ENCODE assay signal across 14 mouse cellular contexts in genomic region chr13:91915192-91915581, GRCm38 (mm10). TPM values are rescaled to one million over a fixed set of nuclear protein-coding genes. Genes with fewer than 3 reads are reported as not detected.
DNase-seq lines count a peak whose midpoint lies in the region; ATAC-seq and TF ChIP-seq lines count a peak whose summit lies in the region.
"Had no signal": no experiment of that assay in that cellular context is flagged by ENCODE, and none has a peak within 500 bp of the region (broad histone marks: within the 10 kb centered on the region; RNA-seq: fewer than 3 reads in every experiment).

No protein-coding gene starts in this region.

- no peak for DNase-seq in left cerebral cortex, adult 2 months (ENCODE audit: extremely low spot score in 1 of 2, low spot score in 2 of 2)
- DNase-seq in left cerebral cortex, postnatal 36 days (ENCODE audit: low spot score in 2 of 2) = no peak
- DNase-seq in c-Kit-positive CD71-negative TER-119-negative erythroid progenitor cells, embryonic 14.5 days (ENCODE audit: low read depth) = peak; percentile 12
- DNase-seq in midbrain, postnatal 0 days (ENCODE audit: low spot score) = no peak
- DNase-seq in adipocyte (ENCODE audit: low spot score) = no peak
- DNase-seq in layer of hippocampus, adult 18-20 months (ENCODE audit: low spot score in 2 of 2) = no peak
- DNase-seq: cerebellum, adult 18-20 months; liver; thymus, adult 18-20 months had no signal

- H3K27me3 ChIP-seq in midbrain, postnatal 0 days (ENCODE audit: insufficient read depth, low read length) = no peaks in the 10 kb centered on the region
- H3K27me3 ChIP-seq in liver, embryonic 12.5 days (replicated peaks) = no peaks in the 10 kb centered on the region
- H3K27me3 ChIP-seq: CH12.LX had no signal

- H3K4me2 ChIP-seq in midbrain, postnatal 0 days (ENCODE audit: low read depth, low read length, poor library complexity, severe bottlenecking) = no peak overlapping the region
- H3K4me2 ChIP-seq in liver, embryonic 12.5 days = no peak overlapping the region
- H3K4me2 ChIP-seq: heart, embryonic 11.5 days had no signal

- no peak overlapping the region for H3K9ac ChIP-seq in midbrain, postnatal 0 days (replicated peaks; ENCODE audit: low read length, poor library complexity, severe bottlenecking)
- no peak overlapping the region for H3K9ac ChIP-seq in liver, embryonic 12.5 days

- peak; percentile 91 for ATAC-seq in granulocyte monocyte progenitor cell, adult 5-6 weeks (replicated peaks; ENCODE audit: poor library complexity, severe bottlenecking)
- peak; percentile 39; the same call in 1 of the 2 replicates for ATAC-seq in midbrain, postnatal 0 days (ENCODE audit: low FRiP score)
- ATAC-seq in liver, embryonic 12.5 days = no peak

- H3K27ac ChIP-seq in left cerebral cortex, adult 2 months = peak overlapping the region; percentile 45; the same call in 1 of the 2 replicates
- H3K27ac ChIP-seq in midbrain, postnatal 0 days (ENCODE audit: low read depth, low read length) = no peak overlapping the region
- no peak overlapping the region for H3K27ac ChIP-seq in liver, embryonic 12.5 days

- no peak overlapping the region for H3K4me3 ChIP-seq in left cerebral cortex, adult 2 months
- no peak overlapping the region for H3K4me3 ChIP-seq in midbrain, postnatal 0 days (ENCODE audit: low read depth, low read length)
- no peak overlapping the region for H3K4me3 ChIP-seq in liver, embryonic 12.5 days

- 0 out of 2 replicates have a peak, but pooled peaks cover 2% of the 10 kb centered on the region for H3K36me3 ChIP-seq in midbrain, postnatal 0 days (ENCODE audit: insufficient read depth, low read length)
- H3K36me3 ChIP-seq in liver, embryonic 12.5 days = no peaks in the 10 kb centered on the region

- intact Hi-C loops in left cerebral cortex, adult 2 months (cut with DNase I) = no loop called here
- intact Hi-C loops in left cerebral cortex, postnatal 36 days (cut with DNase I) = loop anchor here (5.0 kb wide), 1 partner anchor 217 kb away; the partner anchor contains the start of gene Rasgrf2

- WGBS in midbrain, postnatal 0 days = 28% methylated on average over 4 of the region's 4 CpGs
- WGBS in liver, embryonic 12.5 days (ENCODE audit: insufficient replicate concordance) = 22% methylated on average over 4 of the region's 4 CpGs

- H3K9me3 ChIP-seq in midbrain, postnatal 0 days (ENCODE audit: low read length) = no peaks in the 10 kb centered on the region
- no peaks in the 10 kb centered on the region for H3K9me3 ChIP-seq in liver, embryonic 12.5 days (replicated peaks)

- no peaks in the 10 kb centered on the region for H3K4me1 ChIP-seq in midbrain, postnatal 0 days (ENCODE audit: insufficient read depth, low read length)
- H3K4me1 ChIP-seq in liver, embryonic 12.5 days = no peaks in the 10 kb centered on the region

- TF ChIP-seq CTCF in left cerebral cortex, adult 2 months (IDR thresholded peaks at IDR 0.05) = no peak
- TF ChIP-seq CTCF in midbrain, postnatal 0 days (IDR thresholded peaks at IDR 0.05) = peak; percentile 16; the same call in 1 of the 2 replicates

RNA-seq across cellular contexts. Expression of gene Ckmt2, which starts 38.5 kb away (rescaled TPM):
- total RNA-seq in left cerebral cortex, adult 2 months (2021) = not detected
- total RNA-seq in left cerebral cortex, postnatal 36 days (2021) = not detected
- not detected in 2 replicates for total RNA-seq in granulocyte monocyte progenitor cell, adult 5-6 weeks (2014; fragmentation: Nextera tagmentation)
- not detected in 2 replicates for total RNA-seq in granulocyte monocyte progenitor cell, adult 5-6 weeks (2017)
- not detected in 2 replicates for total RNA-seq in midbrain, postnatal 0 days (2014; rRNA removed)
- 0.11 TPM in 1 of 2 replicates, not detected in the other for polyA plus RNA-seq in midbrain, postnatal 0 days (2015; fragmentation: Nextera tagmentation; extraction: Ambion mirVana)
- under 1 TPM in 1 of 2 experiments, not detected in 1; 0.58 TPM for total RNA-seq in layer of hippocampus, adult 18-20 months (2021)
- polyA plus RNA-seq in liver, embryonic 12.5 days (2016; fragmentation: Nextera tagmentation; extraction: Ambion mirVana) = not detected in 2 replicates
- total RNA-seq: CH12.LX had no signal
- polyA plus RNA-seq: embryonic facial prominence, embryonic 11.5 days had no signal
